Mouse (Mus musculus) embryo, embryonic 10 days (tissue): ENCODE results near the gene Ccdc97.

Experiments used
- DNase-seq: peaks from one replicate; pipeline ENCODE4 v3.0.0-alpha.2; 2015; ENCODE audit warnings: low spot score

The Ccdc97 gene

DNA sequence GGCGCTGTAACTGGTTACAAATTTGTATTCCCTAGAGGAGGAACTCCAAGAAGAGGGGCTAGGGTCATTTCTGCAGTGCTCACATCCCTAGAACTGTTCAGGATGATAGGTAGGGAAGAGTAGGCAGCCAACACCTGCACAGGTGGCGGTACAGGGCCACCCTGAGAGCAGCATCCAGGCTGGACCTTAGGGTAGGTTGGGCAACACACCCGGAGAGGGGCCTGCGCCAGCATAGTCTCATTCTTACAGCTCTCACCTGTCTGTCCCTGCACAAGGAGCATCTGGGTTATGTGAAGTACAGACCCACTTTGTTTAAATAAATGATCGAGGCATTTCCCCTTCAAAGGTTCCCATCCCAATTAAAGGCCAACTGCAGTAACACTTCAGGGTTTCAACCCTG is 1.9 kb upstream of the Ccdc97 start:
- no peak for DNase-seq

DNA sequence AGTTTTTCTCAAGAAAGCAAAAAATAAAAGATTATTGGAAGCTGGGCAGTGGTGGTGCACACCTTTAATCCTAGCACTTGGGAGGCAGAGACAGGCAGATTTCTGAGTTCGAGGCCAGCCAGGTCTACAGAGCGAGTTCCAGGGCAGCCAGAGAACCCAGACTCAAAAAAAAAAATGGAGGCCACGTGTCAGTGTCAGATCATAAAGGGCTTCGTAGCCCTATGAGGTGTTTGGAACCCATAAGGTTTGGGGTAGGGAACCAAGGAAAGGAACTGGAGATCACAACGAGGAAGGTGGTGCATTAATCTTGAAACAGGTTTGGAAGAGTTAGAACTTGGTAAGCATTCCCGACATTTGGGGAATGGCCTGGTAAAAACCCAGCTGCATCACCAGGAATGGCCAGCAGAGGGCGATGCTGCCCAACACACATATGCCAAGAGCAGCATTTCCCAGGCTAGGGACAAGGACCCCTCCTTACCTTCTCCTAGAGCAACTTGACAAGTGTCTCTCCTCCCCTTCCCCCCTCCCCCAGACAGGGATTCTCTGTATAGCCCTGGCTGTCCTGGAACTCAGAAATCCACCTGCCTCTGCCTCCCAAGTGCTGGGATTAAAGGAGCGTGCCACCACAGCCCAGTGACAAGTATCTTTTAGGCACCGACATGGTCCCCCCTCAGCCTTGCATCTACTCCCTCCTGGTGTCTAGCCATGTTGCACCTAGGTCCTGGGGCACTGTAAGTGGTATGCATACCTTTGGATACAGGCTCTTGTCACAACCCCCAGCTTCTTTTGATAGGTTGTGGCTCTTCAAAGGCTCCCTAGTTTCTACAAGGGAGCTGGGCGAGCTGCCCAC is 1.1 kb upstream of the Ccdc97 start:
- DNase-seq, result peak; percentile 89

DNA sequence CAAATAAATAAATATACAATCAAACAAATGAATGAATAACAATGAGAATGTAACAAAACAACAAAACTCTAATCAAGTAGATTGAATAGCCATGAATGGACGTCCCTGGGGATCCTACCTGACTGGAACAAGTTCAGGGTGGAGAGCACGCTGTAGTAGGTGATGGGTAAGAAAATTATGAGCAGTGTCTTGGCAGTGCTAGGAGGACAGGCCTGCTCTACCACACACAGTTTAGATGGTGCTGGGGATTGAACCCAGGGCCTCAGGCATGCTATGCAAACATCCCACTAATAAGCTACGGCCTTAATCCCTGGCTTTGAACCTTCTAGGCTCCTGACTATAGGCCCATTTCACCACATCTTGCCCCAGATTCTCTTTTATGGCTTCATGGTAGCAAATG is 1.4 kb downstream of the Ccdc97 start:
- DNase-seq, result no peak

DNA sequence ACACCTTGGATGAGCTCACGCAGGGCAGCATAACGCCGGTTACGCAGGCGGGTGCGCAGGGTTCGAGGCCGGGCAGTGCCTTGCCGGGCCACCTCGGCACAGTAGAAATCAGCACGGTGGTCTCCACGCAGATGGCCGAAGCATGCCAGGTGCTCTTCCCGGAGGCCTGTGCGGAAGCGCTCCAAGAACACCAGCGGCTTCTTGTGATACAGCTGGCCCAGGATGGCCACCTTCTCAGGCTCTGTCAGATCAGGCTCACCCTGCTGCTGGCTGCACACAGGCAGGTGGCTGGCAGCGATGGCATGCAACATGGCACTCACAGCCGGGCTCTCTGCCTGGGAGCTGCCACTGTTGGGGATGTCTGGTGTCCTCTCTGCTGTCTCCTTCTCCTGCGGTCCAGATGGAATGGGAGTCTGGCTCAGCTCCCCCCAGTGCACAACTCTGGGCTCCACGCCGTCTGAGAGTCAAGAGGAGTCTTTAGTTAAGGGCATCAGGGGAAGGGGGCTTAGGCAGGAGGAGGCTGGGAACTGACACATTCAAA is 3.1 kb downstream of the Ccdc97 start:
- DNase-seq, result no peak

DNA sequence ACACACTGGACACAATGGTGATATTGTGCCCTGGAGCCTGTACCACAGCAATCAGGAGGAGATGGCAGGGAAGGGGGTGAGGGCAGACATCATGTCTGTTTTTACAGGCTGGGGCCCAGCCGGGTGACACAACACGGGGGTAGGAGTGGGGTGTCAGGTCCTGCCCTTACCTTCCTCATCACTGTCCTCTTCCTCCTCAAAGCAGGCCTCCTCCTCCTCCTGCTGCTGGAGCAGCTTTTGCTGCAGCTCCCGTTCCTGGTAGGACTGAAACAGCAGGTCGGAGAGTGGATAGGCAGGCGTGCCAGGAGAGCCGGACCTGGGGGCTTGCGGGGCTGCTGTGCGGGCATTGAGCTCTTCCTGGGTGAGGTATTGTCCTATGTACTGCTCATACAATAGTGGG is 4.3 kb downstream of the Ccdc97 start:
- no peak for DNase-seq

DNA sequence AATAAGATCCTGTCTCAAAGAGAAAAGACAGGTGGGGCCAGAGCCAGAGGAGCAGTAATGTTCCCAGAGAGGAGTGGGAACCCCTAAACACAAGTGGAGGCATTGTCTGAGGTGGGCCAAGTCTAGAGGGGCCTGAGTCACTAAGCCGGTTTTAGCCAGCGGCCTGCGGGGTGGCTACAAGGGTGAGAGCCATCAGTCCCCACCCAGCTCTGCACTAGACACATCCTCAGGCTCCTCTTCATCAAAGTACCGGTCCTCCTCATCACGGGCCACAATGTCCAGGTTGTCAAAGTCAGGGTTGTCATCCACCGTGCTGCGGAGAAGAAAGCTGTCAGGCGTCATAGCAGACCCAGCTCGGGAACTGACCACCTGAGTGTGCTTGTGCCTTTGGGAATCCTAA is 6.1 kb downstream of the Ccdc97 start:
- no peak for DNase-seq

DNA sequence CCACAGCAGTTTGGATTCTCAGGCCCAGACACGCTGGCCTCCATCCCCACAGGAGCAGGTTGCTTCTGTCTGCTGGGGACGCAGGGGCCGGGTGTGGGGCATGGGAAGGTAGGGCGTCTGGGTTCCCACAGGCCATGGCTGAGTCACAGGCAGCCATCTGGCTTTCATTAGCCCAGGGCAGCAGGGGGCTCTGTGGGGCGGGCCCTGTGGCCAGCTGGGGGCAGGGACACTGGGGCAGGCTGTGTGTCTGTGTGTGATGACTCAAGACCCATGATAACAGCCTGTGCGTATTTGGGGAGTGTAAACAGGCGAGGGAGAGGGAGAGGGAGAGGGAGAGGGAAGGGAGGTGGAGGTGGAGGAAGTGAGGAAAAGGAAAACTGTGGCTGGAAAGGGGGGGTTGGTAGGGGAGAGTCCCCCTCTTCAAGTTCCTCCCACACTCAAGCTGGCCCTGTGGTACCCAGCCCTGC is 7.1 kb downstream of the Ccdc97 start:
- peak; percentile 79 for DNase-seq

DNA sequence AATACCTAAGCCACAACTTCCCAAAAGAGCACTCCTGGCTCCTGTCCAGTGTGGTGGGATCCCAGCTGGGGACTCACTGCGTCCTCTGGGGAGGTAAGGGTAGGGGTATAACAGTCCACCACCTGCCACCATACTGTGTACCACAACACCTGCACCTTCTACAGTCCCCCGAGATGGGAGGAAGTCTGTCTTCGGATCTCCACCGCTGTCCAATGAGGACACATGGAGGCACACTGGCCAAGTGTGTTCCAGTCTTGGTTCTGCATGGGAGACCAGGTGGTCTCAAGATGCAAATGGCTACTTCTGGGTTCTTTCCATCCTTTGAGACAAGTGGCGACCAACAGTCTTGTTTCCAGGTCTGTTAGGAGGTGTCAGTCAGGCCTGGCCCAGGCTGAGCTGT is 7.7 kb downstream of the Ccdc97 start:
- DNase-seq, result no peak

DNA sequence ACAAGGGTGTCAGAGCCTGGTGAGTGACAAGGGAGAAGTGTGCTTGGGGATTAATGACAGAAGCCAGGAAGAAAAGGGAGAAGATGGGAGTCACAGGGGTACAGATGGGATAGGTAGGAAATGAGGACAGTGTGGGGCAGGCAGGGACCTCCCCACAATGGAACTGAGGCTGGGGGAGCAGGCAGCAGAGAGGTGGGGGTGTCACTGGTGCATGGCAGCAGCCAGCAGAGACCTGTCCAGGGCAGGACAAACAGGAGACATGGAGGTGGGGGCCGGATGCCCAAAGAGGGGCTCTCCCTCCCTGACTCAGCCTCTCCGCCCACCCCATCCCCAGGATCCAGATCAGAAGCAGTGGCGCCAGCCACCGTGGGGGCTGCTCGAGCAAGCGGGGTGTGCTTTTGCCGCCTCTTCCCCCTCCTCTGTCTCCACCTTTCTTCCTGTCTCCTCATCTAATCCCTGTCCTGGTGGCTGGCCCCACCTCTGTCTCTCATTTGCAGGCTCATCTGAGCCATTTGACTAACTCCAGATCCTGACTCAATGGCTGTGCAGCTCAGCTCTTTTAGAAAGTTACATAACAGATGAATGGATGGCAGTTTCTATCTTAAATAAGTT is 8.3 kb downstream of the Ccdc97 start:
- no peak for DNase-seq

DNA sequence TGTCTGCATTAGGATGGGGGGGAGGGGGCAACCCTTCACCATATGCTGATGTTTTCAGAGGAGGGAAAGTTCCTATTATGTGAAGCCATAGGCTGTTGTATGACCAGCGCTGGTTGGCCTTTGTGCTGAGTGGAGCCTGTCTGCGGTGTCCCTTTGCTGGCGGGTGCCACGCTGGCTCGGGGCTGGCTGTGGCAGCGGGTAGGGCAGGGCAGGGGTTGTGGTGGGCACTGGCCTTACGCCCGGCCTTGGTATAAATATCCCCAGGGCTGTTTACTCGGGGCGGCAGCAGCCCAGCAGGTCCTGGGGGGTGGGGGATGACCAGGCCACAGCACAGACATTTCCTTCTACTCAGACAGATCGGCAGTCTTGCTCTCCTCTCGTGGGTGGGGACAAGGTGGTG is 8.9 kb downstream of the Ccdc97 start:
- no peak for DNase-seq

DNA sequence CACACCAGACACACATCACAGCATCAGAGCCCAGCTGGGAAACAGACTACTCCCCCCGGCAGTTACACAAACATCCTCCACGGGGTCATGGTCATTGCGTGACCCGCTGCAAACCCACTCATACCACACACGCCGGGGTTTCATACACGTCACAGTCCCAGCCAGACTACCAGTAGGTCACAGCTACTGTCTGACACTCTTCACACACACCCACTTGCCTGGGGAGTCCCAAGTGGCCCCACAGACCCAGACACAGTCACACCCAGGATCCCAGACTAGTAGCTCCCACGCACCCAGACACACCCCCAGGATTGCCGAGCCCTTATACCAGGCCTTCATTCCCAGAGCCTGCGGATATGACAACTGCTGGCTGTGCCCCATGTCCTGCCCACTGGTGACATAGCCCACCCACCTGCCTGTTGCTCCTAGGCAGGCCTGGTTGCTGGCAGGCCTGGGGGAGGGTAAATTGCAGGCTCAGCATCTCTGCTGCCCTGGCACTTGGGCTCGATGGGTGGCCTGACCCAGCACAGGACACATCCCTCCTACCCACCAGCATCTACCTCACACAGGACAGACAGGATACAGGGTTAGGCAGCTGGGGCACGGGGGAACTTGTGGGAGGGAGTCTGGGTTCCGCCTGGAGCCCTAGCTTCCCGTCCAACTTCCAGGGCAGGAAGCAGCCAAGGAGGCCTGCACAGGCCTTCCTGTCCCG is 11.2 kb downstream of the Ccdc97 start:
- no peak for DNase-seq

DNA sequence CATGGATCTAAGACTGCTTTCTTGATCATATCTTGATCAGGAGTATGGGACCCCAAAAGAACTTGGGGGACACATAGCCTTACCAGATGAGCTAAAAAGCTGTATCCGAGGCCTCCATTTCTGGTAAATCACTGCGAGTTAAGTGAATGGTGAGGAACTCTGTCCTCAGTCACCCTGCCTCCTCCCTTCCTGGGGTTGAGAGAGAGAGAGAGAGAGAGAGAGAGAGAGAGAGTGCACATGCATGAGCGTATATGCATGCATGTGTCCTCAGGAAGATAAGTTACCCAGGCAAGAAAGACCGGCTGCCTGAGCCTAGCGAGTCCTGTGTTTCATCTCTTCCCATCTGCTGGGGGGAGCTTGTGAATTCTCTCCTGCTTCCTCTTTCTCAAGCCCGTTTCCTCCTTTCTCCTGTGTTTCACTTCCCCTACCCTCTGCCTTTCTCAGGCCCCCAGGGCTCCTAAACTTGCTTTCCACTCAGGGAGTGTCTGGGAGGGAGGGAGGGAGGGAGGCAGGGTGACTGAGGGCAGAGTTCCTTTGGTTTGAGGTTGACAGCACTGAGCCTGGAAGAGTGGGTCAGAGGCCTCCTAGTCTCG is 12.2 kb downstream of the Ccdc97 start:
- no peak for DNase-seq

DNA sequence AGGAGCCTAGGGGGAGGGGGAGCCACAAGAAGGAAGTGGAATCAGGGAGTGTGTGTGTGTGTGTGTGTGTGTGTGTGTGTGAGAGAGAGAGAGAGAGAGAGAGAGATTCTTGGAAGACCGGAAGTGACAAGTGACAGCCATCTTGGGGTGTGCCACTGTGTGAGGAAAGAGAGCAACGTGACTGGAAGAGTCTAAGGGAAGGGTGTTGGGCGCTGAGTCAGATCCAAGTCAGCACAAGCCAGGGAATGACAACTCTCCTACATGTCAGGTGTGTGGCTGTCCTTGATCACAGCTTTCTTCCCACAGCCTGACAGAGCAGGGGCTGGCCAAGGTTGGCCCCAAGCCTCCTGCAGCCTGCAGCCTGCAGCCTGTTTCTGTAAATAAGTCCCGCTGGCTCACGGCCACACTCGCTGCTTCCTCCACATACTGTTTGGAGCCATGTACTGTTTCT is 13.1 kb downstream of the Ccdc97 start:
- no peak for DNase-seq

DNA sequence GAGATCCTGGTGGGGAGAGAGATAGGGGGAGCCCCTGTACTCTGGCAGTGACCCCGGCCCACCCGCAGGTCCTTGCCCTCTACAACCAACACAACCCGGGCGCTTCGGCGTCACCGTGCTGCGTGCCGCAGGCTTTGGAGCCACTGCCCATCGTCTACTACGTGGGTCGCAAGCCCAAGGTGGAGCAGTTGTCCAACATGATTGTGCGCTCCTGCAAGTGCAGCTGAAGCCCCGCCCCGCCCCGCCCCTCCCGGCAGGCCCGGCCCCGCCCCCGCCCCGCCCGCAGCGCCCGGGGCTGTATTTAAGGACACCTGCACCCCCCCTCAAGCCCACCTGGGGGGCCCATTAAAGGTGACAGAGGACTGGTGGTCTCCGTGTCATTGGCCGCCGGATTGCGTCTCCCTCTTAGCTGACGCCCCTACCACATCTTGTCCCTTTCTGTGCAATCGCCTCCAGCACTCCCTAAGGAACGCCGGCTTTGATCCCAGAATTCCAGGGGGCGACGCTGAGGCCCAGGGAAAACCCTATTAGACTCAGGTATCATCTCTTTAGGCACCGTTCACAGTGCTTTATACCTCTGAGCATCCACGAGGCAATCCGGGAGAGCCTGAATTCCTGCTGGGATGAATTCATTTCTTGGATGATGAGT is 14.0 kb downstream of the Ccdc97 start:
- no peak for DNase-seq

DNA sequence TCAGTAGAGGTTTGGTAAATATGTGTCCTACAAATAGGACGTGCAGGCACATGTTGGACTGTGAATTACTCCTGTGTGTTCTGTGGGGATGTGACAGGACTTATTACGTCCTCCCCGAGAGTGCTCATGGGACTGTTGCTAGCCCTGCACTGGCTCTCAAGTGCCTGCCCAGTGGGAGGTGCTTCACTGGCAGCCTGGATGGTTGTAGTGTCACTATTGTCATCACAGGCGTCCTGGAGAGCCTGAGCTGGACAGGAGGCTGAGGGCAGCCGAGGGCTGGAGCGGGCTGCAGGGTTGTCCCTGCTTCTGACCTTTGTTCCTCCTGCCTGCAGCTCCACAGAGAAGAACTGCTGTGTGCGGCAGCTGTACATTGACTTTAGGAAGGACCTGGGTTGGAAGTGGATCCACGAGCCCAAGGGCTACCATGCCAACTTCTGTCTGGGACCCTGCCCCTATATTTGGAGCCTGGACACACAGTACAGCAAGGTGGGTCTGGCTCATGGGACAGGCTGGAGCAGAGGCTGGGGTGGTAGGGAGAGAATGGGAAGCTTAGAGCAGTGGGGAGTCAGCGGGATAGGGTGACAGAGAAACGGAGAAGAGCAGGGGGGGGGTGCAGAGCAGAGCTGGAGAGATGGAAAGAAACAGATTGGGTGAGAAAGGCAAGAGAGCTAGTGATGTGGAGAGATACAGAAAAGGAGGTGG is 14.9 kb downstream of the Ccdc97 start:
- DNase-seq, result no peak

DNA sequence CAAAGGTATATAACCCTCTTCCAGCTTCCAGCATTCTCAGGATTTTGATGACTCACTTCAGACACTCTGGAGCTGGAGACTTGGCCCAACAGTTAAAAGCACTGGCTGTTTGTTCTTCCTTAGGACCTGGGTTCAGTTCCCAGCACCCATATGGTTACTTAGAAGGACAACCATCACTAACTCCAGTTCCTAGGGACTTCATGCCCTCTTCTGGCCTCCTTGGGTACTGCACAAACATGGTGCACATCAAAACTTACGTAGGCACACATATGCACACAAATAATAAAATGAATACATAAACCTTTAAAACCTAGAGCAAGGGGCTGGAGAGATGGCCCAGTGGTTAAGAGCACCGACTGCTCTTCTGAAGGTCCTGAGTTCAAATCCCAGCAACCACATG is 16.5 kb downstream of the Ccdc97 start:
- no peak for DNase-seq

DNA sequence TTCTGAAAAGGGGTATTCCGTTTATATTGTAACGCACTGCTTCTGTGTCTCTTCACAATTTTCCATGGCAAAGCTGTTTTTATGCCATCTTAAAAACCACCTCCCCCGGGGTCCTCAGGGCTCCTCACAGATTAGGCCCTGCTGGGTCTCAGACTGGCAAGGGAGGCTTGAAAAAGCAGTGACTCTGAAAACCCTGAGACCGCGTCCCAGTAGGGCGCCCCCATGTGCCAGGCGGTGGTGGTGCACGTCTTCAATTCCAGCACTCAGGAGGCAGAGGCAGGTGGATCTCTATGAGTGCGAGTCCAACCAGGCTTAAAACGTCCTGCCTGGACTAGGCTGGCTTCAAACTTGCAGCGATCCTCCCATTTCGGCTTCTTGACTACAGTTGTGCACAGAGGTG is 18.2 kb downstream of the Ccdc97 start:
- DNase-seq, result no peak

DNA sequence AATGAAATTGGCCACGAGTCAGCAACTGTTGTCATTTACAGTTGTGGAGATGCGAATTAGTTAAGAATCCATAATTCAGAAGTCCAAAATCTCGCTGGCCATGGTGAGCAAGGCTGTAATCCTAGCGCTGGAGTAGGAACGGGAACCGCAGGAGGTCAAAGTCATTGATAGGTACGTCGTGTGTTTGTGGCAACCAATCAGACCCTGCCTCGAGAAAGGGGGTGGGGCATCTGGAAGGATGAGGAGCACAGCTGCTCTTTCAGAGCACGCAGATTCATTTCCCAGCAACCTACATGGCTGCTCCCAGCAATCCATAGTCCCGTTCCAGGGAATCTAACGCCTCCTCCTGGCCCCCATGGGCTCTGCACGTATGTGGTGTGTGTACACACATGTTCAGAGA is 19.0 kb downstream of the Ccdc97 start:
- DNase-seq, result no peak

DNA sequence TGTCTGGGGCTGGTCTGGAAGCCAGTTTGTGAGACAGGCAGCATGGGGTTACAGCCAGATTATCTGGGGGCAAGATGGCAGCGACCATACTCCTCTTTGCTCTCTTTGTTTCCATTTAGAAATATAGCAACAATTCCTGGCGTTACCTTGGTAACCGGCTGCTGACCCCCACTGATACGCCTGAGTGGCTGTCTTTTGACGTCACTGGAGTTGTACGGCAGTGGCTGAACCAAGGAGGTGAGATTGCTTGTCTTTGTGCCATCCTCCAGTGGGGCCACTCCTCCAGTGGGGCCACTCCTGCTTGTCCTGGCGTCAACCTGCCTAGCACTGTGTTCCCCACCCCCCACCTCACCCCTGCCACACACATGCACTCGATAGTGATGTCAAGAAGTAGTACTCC is 24.8 kb downstream of the Ccdc97 start:
- no peak for DNase-seq

DNA sequence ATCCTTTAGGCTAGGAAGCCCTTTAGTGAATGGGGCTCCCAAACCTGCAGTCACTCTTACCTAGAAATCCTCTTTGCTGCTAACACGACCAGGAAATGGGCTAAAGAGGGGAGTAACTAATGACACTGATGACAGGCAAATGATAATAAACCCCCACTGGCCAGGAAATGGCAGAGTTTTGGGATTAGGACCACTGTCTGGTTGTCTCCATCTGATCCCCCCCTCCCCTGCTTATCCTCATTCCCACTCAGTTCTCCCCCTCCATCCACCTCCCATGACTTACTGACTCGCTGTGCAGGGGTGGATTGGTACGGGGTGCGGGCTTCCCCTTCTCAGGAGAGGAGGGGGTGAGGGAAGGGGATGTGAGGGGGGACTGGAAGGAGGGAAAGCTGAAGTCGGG is 28.8 kb downstream of the Ccdc97 start:
- no peak for DNase-seq

DNA sequence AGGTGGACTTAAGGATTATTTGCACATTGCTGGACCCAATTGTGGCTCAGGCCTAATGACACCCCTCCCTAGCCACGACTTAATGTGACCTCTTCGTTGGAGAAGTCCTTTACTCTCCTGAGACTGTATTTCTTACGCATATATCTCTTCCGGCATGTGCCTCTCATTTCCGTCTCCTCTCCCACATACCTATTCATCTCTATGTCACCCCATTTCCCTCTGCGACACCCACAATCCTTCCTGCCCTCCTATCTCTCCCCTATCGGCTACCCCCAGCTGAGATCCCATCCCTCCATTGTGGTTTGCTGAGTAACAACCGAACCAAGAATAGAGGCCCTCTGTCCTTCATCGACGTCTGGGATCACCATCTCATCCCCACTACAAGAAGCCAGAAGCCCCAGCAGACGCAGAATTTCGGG is 29.3 kb downstream of the Ccdc97 start:
- DNase-seq, result no peak
